Mouse (Mus musculus): ENCODE measurements around the gene Bicc1.

The Bicc1 gene

DNA sequence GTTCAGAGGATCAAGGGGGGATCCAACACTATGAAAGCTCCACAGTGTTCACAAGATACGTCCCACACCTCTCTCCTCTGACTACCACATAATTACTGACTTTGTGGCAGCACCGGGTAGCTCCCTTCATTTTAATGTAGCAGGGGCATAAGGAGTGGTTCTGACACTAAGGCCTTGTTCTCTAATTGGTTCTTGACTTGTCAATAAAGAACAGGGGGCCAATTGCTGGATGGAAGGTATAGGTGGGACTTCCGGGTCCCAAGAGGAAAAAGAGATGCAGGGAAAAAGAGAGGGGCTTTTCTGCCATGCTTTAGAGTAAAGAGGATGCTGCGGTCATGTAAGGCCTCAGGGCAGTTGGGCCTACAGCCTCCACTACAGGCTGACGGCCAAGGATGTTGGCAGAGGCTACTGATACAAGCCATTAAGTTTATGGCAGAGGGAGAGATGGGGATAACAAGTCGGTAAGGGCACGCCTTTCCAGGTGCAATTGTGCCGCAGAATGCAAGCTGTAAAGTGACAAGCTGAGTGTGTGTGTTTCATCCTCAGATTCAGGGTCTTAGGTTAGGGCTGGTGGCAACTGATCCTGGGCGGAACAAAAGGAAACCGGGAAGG is 108.7 kb downstream of the Bicc1 start:
- no peak for DNase-seq

GRCm38 (mm10) chr10:71049294-71049693 is 110.2 kb downstream of the Bicc1 start:
- DNase-seq: no peak

- DNase-seq: no peak
Measured at GRCm38 (mm10) chr10:71044410-71044809, 115.1 kb downstream of the Bicc1 start.

- DNase-seq: no peak
Measured at GRCm38 (mm10) chr10:71041874-71042273, 117.6 kb downstream of the Bicc1 start.

GRCm38 (mm10) chr10:71036484-71036883 is 123.0 kb downstream of the Bicc1 start:
- no peak for DNase-seq

DNA sequence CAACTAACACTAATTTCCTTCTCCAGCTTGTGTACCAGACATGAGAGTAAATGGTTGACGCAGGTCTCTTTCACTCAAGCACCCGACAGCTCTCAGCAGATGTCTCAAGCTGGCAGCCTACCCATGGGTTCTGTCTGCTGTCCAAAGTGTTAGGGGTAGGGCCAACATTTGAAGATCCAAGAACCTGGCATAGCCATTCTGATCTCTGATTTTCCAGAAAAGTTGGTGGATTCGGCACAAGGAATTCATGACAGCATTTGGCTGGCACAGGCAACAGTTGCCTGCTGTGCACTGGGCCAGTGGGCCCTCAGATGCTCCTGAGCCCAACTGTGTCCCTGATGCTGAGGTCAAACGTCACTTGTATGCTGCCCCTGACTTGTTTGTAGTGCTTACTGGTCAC is 130.5 kb downstream of the Bicc1 start:
- DNase-seq: no peak

DNA sequence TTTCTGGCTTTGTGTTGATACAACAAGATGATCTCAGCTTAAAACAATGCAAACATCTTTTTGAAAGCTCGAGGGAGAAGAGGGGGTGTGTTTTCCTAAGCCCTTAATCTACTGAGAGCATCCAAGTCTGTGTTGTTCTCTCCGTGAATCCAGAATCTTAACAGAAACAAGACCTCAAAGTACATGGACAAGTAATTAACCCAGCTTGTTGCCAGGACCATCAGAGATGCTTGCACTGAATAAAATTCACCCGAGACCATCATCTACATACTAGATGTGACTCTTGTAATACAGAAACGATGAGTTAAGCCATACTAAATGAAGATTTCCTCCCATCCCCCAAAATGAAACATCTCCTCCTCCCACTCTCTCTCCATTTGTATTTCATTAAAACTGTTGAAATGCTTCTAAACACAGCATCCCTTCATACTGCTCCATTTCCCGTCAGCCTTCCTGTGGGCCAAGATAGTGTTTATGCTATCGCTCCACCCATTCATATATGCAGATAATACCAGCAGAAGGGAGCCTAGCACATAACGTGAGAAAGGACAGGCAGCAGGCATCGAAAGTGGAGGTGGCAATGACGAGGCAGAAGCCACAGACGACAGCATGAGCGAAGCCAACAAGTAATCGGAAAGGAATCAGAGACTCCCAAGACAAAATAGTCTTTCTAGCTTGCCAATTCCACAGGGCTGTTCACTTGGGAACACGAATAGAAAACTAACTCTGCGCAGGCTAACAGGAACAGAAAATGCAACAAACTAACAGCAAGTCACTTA is 131.2 kb downstream of the Bicc1 start:
- DNase-seq: no peak

GRCm38 (mm10) chr10:71025131-71025894 is 134.2 kb downstream of the Bicc1 start:
- no peak for DNase-seq

GRCm38 (mm10) chr10:71024681-71025080 is 134.8 kb downstream of the Bicc1 start:
- no peak for DNase-seq

- no peak for DNase-seq
Measured at GRCm38 (mm10) chr10:71023471-71023870, 136.0 kb downstream of the Bicc1 start.

DNA sequence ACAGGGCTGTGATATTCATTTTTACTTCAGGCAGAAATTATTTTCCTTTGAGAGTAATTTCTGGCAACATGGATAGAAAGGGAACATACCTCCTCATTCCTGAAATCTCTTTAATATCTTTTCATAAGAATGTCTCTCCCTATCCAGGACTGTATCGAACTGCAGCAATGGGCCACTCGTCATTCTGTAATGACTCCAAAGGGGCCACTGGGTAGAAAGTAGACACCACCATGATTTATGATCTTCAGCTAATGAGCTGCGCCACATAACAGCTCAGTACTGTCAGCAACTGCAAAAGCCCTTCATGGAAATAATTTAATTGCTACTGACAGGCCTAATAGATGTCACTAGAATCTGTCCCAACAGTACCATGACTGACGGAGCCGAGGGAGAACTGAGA is 139.0 kb downstream of the Bicc1 start:
- no peak for DNase-seq

DNA sequence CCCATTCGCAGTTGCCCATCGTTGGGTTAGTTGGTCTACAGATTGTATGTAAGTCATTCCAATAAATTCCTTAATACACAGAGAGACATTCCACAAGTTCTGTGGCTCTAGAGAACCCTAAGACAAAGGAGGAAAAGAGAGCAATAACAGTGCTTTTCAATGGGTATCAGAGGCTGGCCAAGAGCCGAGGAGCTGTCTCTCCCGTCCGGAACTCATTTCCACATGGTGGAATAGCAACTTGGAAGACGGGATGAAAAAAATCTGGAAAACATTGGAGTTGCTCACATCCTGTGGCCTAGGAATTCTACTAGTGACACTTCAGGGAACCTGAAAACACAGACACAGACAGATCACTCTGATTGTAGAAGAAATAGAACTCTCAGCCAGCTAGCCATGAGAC is 139.7 kb downstream of the Bicc1 start:
- DNase-seq: no peak

- no peak for DNase-seq
Measured at GRCm38 (mm10) chr10:71009771-71010496, 149.6 kb downstream of the Bicc1 start.

GRCm38 (mm10) chr10:71008721-71009120 is 150.8 kb downstream of the Bicc1 start:
- DNase-seq: no peak

GRCm38 (mm10) chr10:71007956-71008355 is 151.5 kb downstream of the Bicc1 start:
- no peak for DNase-seq

DNA sequence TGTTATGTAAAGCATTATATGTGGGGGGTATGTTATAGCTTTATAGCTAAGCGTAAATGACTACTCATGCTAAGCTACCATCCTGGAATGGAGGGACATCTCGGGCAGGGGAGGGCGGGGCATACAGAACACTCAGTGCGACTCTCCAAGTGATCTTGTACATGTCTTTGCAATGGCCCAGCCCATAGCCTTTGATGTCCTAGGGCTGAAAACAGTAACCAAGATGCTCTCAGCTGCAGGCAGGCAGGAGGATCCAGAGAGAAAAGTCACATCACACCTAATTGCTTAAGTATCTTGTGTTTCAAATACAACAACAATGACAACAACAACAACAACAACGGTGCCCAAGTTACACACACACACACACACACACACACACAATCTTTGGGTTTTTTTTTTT is 152.0 kb downstream of the Bicc1 start:
- DNase-seq: no peak

- no peak for DNase-seq
Measured at GRCm38 (mm10) chr10:71007001-71007400, 152.5 kb downstream of the Bicc1 start.

DNA sequence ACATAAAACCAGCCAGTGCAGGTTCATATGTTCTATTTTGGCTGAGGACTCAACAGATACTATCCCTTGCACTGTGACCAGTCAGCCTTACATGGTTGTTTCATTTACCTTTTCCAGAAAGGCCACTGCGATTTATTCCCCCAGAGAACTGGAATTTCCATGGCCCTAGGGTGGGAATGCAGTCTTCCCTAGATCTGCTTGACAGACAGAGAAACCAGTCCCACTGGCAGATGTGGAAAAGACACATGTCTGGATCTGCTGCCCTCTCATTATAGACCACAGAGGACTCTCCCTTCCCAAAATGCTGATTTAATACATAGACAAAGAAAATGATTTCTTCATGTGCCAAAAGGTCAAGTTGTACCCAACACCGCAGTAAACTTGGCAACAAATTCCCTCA is 156.6 kb downstream of the Bicc1 start:
- no peak for DNase-seq

DNA sequence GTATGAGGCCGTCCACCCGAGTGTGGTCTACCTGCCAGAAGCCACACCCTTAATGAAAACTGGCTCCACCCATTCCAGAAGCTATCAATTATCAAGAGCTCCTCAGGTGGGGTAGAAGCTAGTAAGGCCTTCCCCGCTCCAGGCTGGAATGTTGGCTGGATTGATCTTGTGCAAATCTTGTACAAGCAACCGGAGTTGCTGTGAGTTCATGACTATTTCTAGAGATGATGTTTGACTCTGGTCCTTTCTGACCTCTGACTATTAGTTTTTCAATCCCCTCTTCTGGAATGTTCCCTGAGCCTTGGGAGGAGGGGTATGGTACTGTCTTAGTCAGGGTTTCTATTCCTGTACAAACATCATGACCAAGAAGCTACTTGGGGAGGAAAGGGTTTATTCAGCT is 157.3 kb downstream of the Bicc1 start:
- no peak for DNase-seq

GRCm38 (mm10) chr10:70998136-70998535 is 161.4 kb downstream of the Bicc1 start:
- no peak for DNase-seq

DNA sequence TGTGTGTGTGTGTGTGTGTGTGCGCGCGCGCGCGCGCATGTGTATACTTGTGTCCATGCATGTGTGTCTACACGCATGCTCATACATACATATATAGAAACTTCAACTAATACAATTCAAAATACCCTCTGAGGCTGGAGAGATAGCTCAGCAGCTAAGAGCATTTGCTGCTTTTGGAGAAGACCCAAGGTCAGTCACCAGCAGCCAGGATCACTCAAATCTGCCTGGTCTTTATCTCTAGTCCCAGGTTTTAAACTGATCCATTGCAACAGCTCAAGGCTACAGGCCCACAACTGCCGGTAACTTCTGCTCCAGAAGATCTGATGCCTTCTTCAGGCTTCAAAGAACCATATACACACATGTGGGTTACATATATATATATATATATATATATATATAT is 163.4 kb downstream of the Bicc1 start:
- no peak for DNase-seq

GRCm38 (mm10) chr10:70994135-70994497 is 165.4 kb downstream of the Bicc1 start:
- no peak for DNase-seq

GRCm38 (mm10) chr10:70993497-70994134 is 165.9 kb downstream of the Bicc1 start:
- no peak for DNase-seq

Measured in thymus, postnatal 4 days (tissue).